Comparison of ENCODE assay signal across 22 mouse cellular contexts in the genomic region with DNA sequence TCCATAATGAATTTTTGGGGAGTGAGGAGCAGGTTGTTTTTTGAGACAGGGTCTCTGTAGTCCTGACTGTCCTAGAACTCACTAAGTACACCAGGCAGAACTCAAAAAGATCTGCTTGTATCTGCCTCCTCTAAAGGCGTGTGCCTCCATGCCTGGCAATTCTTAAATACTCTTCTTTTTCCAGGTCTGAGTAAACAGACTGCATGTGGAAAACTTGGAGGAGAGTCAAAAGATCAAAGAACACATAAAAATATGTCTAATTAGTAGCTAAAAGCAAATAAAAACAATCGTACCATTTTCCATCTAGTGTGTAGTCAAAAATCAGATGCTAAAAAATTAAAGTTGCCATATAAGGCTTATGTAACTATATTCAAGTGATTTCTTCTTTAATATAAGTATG.
"Had no signal": no experiment of that assay in that cellular context is flagged by ENCODE, and none has a peak within 500 bp of the region (broad histone marks: within the 10 kb centered on the region; RNA-seq: fewer than 3 reads in every experiment).

No protein-coding gene starts in this region.

- H3K4me3 ChIP-seq: heart, adult 2 months; heart, embryonic 13.5 days; heart, embryonic 15.5 days; hindbrain, embryonic 13.5 days; hindbrain, embryonic 15.5 days; limb, embryonic 13.5 days; limb, embryonic 15.5 days; liver, embryonic 13.5 days; liver, embryonic 15.5 days had no signal

- H3K9ac ChIP-seq: forebrain, postnatal 0 days; heart, embryonic 13.5 days; heart, embryonic 15.5 days; hindbrain, embryonic 13.5 days; hindbrain, embryonic 15.5 days; limb, embryonic 13.5 days; limb, embryonic 15.5 days; liver, embryonic 13.5 days; liver, embryonic 15.5 days had no signal

- H3K4me1 ChIP-seq: heart, embryonic 13.5 days; heart, embryonic 15.5 days; hindbrain, embryonic 13.5 days; hindbrain, embryonic 15.5 days; limb, embryonic 13.5 days had no signal

- DNase-seq: forebrain, postnatal 0 days; gastrocnemius, postnatal 10 days; gastrocnemius, postnatal 36 days; heart, adult 2 months; heart, postnatal 14 days; heart, postnatal 36 days; kidney, adult 11 months; kidney, postnatal 10 days; layer of hippocampus, adult 9-11 months; layer of hippocampus, postnatal 36 days; left cerebral cortex, postnatal 4 days; liver, embryonic 13.5 days had no signal

- H3K27me3 ChIP-seq: heart, embryonic 13.5 days; heart, embryonic 15.5 days; hindbrain, embryonic 13.5 days; hindbrain, embryonic 15.5 days; limb, embryonic 13.5 days; limb, embryonic 15.5 days; liver, embryonic 13.5 days; liver, embryonic 15.5 days had no signal

- H3K9me3 ChIP-seq: heart, embryonic 13.5 days; heart, embryonic 15.5 days; hindbrain, embryonic 13.5 days; hindbrain, embryonic 15.5 days; limb, embryonic 13.5 days; limb, embryonic 15.5 days; liver, embryonic 13.5 days; liver, embryonic 15.5 days had no signal

- H3K4me2 ChIP-seq: heart, embryonic 11.5 days; heart, embryonic 13.5 days; heart, embryonic 15.5 days; hindbrain, embryonic 13.5 days; hindbrain, embryonic 15.5 days; limb, embryonic 13.5 days; limb, embryonic 15.5 days; liver, embryonic 13.5 days; liver, embryonic 15.5 days had no signal

- H3K27ac ChIP-seq: heart, adult 2 months; heart, embryonic 13.5 days; heart, embryonic 15.5 days; hindbrain, embryonic 13.5 days; hindbrain, embryonic 15.5 days; hindbrain, postnatal 0 days; limb, embryonic 13.5 days; limb, embryonic 15.5 days; liver, embryonic 13.5 days; liver, embryonic 15.5 days had no signal

- ATAC-seq: forebrain, postnatal 0 days; hindbrain, postnatal 0 days; intestine, embryonic 16.5 days had no signal
